Mouse (Mus musculus): ENCODE results near the gene Thumpd2. TPM values are rescaled to one million over a fixed set of nuclear protein-coding genes. Genes with fewer than 3 reads are reported as not detected.

Thumpd2 gene
- polyA plus RNA-seq, 1 experiment from 2014 or later: 14.1 TPM

DNA sequence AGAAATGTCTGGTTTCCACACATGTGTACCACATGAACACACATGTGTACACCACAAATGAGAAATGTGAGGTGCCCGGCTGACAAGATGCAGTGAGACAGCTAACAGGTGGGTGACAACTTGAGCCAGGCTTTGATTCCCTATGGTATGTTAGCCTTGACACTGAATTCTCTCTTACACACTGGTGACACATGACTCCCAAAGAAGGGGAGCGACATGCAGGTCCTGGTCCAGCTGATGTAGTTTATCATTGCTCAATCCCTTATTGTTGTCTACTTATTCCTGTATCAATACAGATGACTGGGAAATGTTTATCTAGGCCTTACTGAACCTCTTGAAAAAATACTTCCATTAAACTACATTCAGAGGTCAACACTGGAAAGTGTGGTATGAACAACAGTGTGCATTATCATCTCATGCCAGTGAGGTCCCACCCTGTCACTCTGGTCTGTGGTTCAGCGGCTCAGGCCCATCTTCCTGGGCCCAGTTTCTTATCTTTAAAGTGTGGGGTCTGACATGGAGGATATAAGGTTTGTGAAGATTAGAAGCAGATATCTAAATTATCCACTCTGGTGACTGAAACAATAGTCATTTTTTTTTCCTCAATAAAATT lies 32.9 kb downstream of the Thumpd2 start:
- no peak overlapping the region for H3K27ac ChIP-seq (replicated peaks)
- ATAC-seq (ENCODE audit: low FRiP score, low read depth): no peak
- H3K4me1 ChIP-seq: no peaks in the 10 kb centered on the region
- H3K9ac ChIP-seq (replicated peaks): no peak overlapping the region
- H3K4me3 ChIP-seq: no peak overlapping the region
- H3K9me3 ChIP-seq: no peaks in the 10 kb centered on the region
- peaks cover 17% of the 10 kb centered on the region for H3K36me3 ChIP-seq
- H3K4me2 ChIP-seq (replicated peaks): no peak overlapping the region
- 97% methylated on average over 3 of the region's 3 CpGs for WGBS
- no peaks in the 10 kb centered on the region for H3K27me3 ChIP-seq

DNA sequence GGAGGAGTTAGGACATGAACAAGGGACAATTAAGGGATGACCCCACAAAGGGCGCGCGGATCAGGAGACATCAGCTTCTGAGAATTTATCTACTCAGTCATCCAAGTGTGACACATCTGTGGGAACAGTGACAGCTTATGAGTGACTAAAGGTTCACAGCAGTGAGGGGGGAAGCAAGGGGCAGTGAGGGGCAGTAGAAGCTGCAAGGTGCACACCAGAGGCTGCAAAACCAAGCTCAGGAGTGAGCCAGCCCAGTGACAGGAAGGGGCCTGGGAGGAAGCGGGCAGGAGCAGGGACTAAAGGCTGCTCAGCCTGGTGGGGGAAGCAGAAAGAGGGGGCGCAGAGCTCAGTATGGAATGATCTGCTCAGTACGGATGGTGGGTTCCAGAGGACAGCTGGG lies 37.6 kb downstream of the Thumpd2 start:
- no peaks in the 10 kb centered on the region for H3K4me1 ChIP-seq
- no peaks in the 10 kb centered on the region for H3K27me3 ChIP-seq
- WGBS: 95% methylated on average over 6 of the region's 6 CpGs
- H3K27ac ChIP-seq (replicated peaks): no peak overlapping the region
- H3K4me3 ChIP-seq: no peak overlapping the region
- no peak for ATAC-seq (ENCODE audit: low FRiP score, low read depth)
- H3K9me3 ChIP-seq: no peaks in the 10 kb centered on the region
- H3K9ac ChIP-seq (replicated peaks): no peak overlapping the region
- H3K4me2 ChIP-seq (replicated peaks): no peak overlapping the region
- peaks cover 24% of the 10 kb centered on the region for H3K36me3 ChIP-seq

DNA sequence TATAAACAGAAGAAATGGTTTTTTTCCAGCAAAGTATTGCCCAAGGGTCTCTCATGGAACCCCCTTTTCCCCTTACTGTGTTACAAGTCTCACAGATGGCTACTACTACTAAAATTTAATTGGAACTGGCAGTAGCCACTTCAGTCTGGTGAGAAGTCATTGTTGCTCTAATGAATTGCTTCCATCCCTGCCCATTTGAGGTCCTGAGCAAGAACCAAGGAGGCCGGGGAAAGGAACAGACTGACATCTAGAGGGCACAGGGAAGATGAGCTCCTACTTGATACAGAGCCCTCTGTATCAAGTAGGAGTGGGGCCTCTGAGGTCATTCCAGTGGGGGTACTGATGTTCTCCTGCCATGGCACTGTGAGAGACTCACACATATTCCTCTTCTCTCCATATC lies 47.8 kb downstream of the Thumpd2 start:
- 50% methylated on average over 1 of the region's 1 CpGs for WGBS
- H3K9me3 ChIP-seq: no peaks in the 10 kb centered on the region
- H3K27ac ChIP-seq (replicated peaks): no peak overlapping the region
- H3K9ac ChIP-seq (replicated peaks): no peak overlapping the region
- no peak for ATAC-seq (ENCODE audit: low FRiP score, low read depth)
- H3K4me2 ChIP-seq (replicated peaks): no peak overlapping the region
- no peaks in the 10 kb centered on the region for H3K36me3 ChIP-seq
- no peak overlapping the region for H3K4me3 ChIP-seq
- 0 out of 2 replicates have a peak, but pooled peaks cover under 1% of the 10 kb centered on the region for H3K27me3 ChIP-seq
- no peaks in the 10 kb centered on the region for H3K4me1 ChIP-seq

DNA sequence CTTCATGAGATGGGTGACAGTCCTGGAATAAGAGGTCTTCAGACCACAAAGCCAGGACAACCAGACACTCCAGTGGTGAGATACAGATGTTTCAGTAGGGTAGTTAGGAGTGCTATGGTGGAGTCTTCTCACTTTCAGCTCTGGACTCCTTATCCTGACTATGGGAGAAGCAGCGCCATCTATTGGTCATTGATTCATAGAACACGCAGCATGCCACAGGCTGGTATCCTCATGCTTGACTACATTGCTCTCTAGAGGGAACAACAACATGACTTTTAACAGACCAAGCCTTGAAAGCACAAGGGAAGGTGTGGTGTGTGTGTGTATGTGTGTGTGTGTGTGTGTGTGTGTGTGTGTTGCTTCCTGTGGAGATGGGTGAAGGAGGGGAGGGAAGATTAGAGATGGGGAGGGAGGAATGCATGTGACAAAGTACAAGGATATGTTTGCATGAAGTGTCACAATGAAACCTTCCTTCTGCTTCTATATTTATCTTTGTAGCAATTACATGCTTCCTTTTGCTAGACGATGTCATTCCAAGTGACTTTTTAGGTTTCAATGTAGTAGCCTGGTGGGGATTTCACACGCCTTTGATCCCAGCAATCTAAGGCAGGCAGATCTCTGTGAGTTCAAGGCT lies 49.0 kb downstream of the Thumpd2 start:
- Histone ChIP-seq H3K4me2 (replicated peaks) (no peak overlapping the region), H3K27me3 (0 out of 2 replicates have a peak, but pooled peaks cover 3% of the 10 kb centered on the region)
- 51% methylated on average over 4 of the region's 4 CpGs for WGBS

DNA sequence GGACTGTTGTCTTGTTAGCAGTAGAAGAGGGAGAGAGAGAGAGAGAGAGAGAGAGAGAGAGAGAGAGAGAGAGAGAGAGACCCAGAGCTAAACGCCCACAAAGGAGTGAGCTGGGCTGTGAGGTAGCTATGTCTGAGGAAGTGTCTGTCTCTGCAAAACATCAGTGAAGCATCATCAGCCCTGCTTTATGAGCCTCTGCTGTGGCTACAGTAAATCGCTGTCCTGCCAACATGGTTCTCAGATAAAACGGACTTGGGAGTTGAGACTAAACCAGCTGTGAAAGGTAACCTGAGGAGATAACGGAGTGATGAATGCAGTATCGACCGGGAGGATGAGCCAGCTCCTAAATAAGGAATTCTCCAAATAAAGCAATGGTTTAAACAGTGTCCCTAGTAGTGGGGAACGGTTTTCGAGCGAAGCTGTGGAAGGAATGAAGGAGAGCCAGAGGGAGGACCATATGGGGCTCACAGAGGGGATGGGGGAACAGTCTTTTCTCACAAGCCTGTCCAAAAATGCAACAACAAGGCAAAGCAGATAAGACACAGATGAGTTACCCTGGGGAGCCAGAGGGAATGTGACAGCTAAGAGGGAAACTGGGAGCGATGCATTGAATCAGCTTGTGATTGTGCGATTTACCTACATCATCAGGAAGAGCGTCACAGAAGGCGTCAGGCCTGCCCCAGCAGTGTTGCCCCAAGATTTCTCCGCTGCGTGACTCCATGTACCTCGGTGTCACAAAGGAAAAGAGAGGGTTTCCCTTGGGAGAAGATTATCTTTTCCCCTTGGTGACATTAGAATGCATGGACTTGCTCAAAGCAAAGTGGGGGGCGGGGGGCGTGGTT lies 53.8 kb downstream of the Thumpd2 start:
- 79% methylated on average over 18 of the region's 18 CpGs for WGBS
- Histone ChIP-seq H3K4me3 (no peak overlapping the region), H3K9ac (replicated peaks) (no peak overlapping the region), H3K4me2 (replicated peaks) (no peak overlapping the region), H3K27me3 (0 out of 2 replicates have a peak, but pooled peaks cover 3% of the 10 kb centered on the region), H3K4me1 (0 out of 2 replicates have a peak, but pooled peaks cover 5% of the 10 kb centered on the region), H3K27ac (replicated peaks) (peak overlapping the region; percentile 25; the same call in 1 of the 2 replicates), H3K36me3 (no peaks in the 10 kb centered on the region), H3K9me3 (no peaks in the 10 kb centered on the region)
- no peak for ATAC-seq (ENCODE audit: low FRiP score, low read depth)

More for the DNA sequence above, 49.0 kb downstream of the Thumpd2 start:
- Histone ChIP-seq H3K9ac (replicated peaks) (no peak overlapping the region), H3K36me3 (no peaks in the 10 kb centered on the region), H3K9me3 (no peaks in the 10 kb centered on the region), H3K4me3 (no peak overlapping the region), H3K4me1 (0 out of 2 replicates have a peak, but pooled peaks cover 4% of the 10 kb centered on the region), H3K27ac (replicated peaks) (no peak overlapping the region)
- no peak for ATAC-seq (ENCODE audit: low FRiP score, low read depth)

DNA sequence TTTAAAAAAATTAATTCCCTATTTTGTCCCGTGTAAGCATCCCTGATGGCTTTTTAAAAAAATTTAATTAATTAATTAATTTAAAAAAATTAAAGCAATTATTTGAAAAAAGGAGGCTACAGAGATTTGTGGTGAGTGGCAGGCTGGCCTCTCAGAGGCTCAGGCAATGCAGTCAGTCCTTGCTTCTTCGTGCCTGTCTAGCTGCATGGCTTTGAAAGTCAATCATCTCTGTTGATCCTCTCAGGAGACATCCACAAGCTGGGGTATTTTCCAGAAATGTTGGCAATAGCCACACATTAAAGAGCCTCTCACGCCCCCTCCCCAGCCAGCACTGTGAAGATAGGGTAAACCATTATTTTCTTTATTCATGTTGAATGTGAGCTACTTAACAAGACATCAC lies 54.7 kb downstream of the Thumpd2 start:
- H3K27me3 ChIP-seq: 0 out of 2 replicates have a peak, but pooled peaks cover 3% of the 10 kb centered on the region
- ATAC-seq (ENCODE audit: low FRiP score, low read depth): peak; percentile 66; the same call in 1 of the 2 replicates
- WGBS: 69% methylated on average over 3 of the region's 3 CpGs
- no peaks in the 10 kb centered on the region for H3K9me3 ChIP-seq
- no peak overlapping the region for H3K4me3 ChIP-seq
- H3K36me3 ChIP-seq: no peaks in the 10 kb centered on the region
- no peak overlapping the region for H3K4me2 ChIP-seq (replicated peaks)
- peaks cover 7% of the 10 kb centered on the region; the same call in 1 of the 2 replicates for H3K4me1 ChIP-seq
- H3K27ac ChIP-seq (replicated peaks): no peak overlapping the region
- no peak overlapping the region for H3K9ac ChIP-seq (replicated peaks)

DNA sequence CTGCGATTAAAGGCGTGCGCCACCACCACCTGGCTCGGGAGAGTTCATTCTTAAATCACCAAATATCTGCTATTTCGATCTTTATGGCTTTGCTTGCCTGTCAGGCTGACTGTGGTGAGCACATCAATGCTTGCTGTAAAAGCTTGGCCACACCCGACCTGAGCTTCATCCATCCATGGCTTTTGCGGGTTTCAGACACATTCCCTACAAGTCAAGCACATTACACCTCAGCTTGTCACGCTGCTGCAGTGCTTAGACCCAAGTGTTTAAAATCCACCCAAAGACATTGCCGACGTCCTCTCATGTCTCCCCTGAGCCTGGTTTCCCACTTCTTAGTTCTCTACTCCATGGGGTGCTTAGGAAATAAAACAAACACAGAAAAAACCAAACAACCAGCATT lies 55.8 kb downstream of the Thumpd2 start:
- H3K36me3 ChIP-seq: no peaks in the 10 kb centered on the region
- no peak overlapping the region for H3K4me3 ChIP-seq
- no peak overlapping the region for H3K9ac ChIP-seq (replicated peaks)
- 0 out of 2 replicates have a peak, but pooled peaks cover 3% of the 10 kb centered on the region for H3K27me3 ChIP-seq
- no peaks in the 10 kb centered on the region for H3K9me3 ChIP-seq
- WGBS: 91% methylated on average over 10 of the region's 10 CpGs
- H3K4me1 ChIP-seq: peaks cover 8% of the 10 kb centered on the region; the same call in 1 of the 2 replicates
- no peak for ATAC-seq (ENCODE audit: low FRiP score, low read depth)
- H3K27ac ChIP-seq (replicated peaks): no peak overlapping the region
- no peak overlapping the region for H3K4me2 ChIP-seq (replicated peaks)

DNA sequence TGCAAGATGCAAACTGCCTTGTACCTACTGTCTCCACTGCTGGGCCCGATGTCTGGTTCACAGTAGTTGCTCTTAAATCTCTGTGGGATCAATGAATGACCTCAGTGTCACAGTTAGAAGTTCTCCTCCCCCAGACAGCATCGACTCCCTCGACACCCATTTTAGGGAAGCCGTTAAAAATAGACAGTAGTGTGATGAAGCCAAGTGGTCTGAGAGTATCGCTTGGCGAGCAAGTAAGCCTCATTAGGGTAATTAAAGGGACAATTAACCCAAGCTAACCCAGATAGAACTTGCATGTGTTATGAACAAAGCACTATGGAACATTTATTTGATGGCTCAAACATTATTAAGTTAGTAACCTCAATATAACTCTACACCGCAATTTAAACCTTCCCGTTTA lies 59.6 kb downstream of the Thumpd2 start:
- Histone ChIP-seq H3K9me3 (no peaks in the 10 kb centered on the region), H3K36me3 (no peaks in the 10 kb centered on the region), H3K9ac (replicated peaks) (no peak overlapping the region), H3K4me3 (no peak overlapping the region), H3K27ac (replicated peaks) (no peak overlapping the region), H3K4me2 (replicated peaks) (no peak overlapping the region), H3K27me3 (no peaks in the 10 kb centered on the region), H3K4me1 (peaks cover 3% of the 10 kb centered on the region; the same call in 1 of the 2 replicates)
- 78% methylated on average over 8 of the region's 8 CpGs for WGBS
- ATAC-seq (ENCODE audit: low FRiP score, low read depth): no peak

DNA sequence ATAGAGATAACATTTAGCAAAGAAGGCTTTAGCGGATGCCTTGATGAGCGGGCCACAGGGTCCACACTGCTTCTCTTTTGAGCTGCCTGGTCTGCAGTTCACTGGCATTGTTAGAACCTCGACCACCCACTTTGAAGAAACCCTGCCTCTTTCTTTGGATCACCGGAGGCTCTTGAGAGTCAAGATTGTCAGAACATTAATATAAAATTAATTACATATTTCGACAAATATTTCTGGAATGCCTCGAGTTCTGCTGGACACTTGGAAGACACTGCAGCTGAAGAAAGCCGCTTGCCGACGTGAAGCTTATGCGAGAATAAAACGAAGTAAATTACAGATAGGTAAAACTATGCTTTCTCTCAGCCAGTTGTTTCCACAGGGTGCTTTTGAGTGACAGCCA lies 60.4 kb downstream of the Thumpd2 start:
- no peaks in the 10 kb centered on the region for H3K9me3 ChIP-seq
- H3K4me3 ChIP-seq: no peak overlapping the region
- no peaks in the 10 kb centered on the region for H3K36me3 ChIP-seq
- H3K4me2 ChIP-seq (replicated peaks): no peak overlapping the region
- no peak for ATAC-seq (ENCODE audit: low FRiP score, low read depth)
- H3K27ac ChIP-seq (replicated peaks): no peak overlapping the region
- no peaks in the 10 kb centered on the region for H3K27me3 ChIP-seq
- H3K4me1 ChIP-seq: peaks cover 3% of the 10 kb centered on the region; the same call in 1 of the 2 replicates
- 84% methylated on average over 11 of the region's 11 CpGs for WGBS
- H3K9ac ChIP-seq (replicated peaks): no peak overlapping the region

DNA sequence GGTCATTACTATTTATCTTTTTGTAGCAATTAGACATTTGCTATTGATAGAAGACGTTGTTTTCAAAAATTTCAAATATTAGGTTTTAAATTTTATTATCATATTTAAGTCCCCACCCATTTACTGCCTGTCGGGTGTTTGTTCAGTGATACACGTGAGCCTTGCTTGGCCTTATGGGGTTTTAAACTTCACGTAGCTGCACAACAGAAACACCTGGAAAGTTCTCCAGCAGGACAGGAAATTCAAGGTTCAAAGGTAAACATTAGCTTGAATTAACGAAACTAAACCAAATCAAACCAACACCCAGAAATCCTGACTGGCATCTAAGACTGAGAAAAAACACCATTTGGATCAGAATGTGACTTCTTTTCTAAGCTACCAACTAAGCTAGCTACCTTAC lies 62.8 kb downstream of the Thumpd2 start:
- H3K9ac ChIP-seq (replicated peaks): no peak overlapping the region
- peaks cover 5% of the 10 kb centered on the region for H3K4me1 ChIP-seq
- no peaks in the 10 kb centered on the region for H3K27me3 ChIP-seq
- 90% methylated on average over 5 of the region's 5 CpGs for WGBS
- ATAC-seq (ENCODE audit: low FRiP score, low read depth): no peak
- no peak overlapping the region for H3K4me3 ChIP-seq
- H3K9me3 ChIP-seq: no peaks in the 10 kb centered on the region
- no peaks in the 10 kb centered on the region for H3K36me3 ChIP-seq
- H3K4me2 ChIP-seq (replicated peaks): no peak overlapping the region
- no peak overlapping the region for H3K27ac ChIP-seq (replicated peaks)

DNA sequence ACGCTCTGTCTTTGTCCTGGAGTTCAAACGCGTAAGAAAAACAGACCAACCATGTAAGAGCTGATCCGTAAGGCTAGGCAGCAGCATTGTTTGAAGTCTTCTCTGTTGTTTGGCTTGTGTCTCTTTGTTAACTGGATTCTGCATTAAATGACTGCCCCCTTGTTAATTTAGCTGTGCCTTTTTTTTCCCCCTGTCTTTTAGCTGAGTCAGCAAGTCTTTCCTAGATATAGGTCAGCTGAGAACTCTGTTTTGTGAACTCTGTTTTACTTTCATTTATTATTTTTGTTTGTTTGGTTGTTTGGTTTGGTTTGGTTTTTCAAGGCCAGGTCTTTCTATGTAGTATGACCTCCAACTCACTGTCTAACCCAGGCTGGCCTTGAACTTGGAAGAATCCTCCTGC lies 63.2 kb downstream of the Thumpd2 start:
- H3K27me3 ChIP-seq: no peaks in the 10 kb centered on the region
- no peaks in the 10 kb centered on the region for H3K36me3 ChIP-seq
- H3K4me2 ChIP-seq (replicated peaks): no peak overlapping the region
- peaks cover 5% of the 10 kb centered on the region for H3K4me1 ChIP-seq
- no peak for ATAC-seq (ENCODE audit: low FRiP score, low read depth)
- no peak overlapping the region for H3K4me3 ChIP-seq
- no peaks in the 10 kb centered on the region for H3K9me3 ChIP-seq
- H3K9ac ChIP-seq (replicated peaks): no peak overlapping the region
- WGBS: 54% methylated on average over 4 of the region's 4 CpGs
- H3K27ac ChIP-seq (replicated peaks): no peak overlapping the region

DNA sequence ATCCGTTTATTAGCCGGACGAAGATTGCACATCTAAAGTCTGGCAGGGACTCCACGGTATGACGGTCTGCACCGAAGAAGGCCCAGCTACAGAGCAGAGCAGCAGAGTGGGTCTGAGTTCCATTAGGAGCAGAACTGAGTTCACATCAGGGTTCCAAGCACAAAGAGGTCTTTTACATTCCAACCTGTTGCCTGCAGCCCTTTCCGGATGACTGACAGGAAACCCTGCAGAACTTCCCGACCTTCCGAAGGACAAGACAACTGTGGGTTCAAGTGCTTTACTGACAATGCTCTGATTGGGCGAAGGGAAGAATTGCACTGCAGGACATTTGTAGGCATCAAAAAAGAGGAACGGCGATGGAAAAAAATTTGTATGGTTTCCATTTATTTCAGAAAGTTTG lies 63.9 kb downstream of the Thumpd2 start:
- H3K9ac ChIP-seq (replicated peaks): no peak overlapping the region
- H3K27me3 ChIP-seq: no peaks in the 10 kb centered on the region
- H3K27ac ChIP-seq (replicated peaks): no peak overlapping the region
- no peaks in the 10 kb centered on the region for H3K9me3 ChIP-seq
- no peak for ATAC-seq (ENCODE audit: low FRiP score, low read depth)
- peaks cover 5% of the 10 kb centered on the region for H3K4me1 ChIP-seq
- no peak overlapping the region for H3K4me3 ChIP-seq
- 72% methylated on average over 12 of the region's 12 CpGs for WGBS
- H3K4me2 ChIP-seq (replicated peaks): no peak overlapping the region
- no peaks in the 10 kb centered on the region for H3K36me3 ChIP-seq
